Mouse (Mus musculus) forebrain, postnatal 0 days (tissue): ENCODE measurements around the gene Cldn18. TPM values are rescaled to one million over a fixed set of nuclear protein-coding genes. Genes with fewer than 3 reads are reported as not detected.

Experiments
- ATAC-seq: fragments of 200-750 bp; cut with Nextera tagmentation; 2 replicates; pipeline ENCODE4 v1.8.0; 2017; ENCODE audit warnings: mild to moderate bottlenecking, moderate library complexity
- DNase-seq: peaks from one replicate; pipeline ENCODE4 v3.0.0-alpha.2; 2015
- H3K27ac ChIP-seq: fragments of 300-500 bp; sonication (generic); 2 replicates; pipeline ENCODE4 v1.5.1; 2014; ENCODE audit warnings: low read depth, mild to moderate bottlenecking, antibody characterized with exemption, low read length, moderate library complexity, mixed read lengths
- H3K27me3 ChIP-seq: fragments of 300-500 bp; sonication (generic); 2 replicates; pipeline ENCODE4 v1.6.1; 2014; ENCODE audit warnings: mild to moderate bottlenecking, low read length, mixed read lengths; ENCODE audit not compliant: insufficient read depth
- H3K36me3 ChIP-seq: fragments of 300-500 bp; sonication (generic); 2 replicates; pipeline ENCODE4 v1.6.1; 2014; ENCODE audit warnings: mild to moderate bottlenecking, moderate library complexity; ENCODE audit not compliant: insufficient read depth
- H3K4me1 ChIP-seq: fragments of 300-500 bp; sonication (generic); 2 replicates; pipeline ENCODE4 v1.6.1; 2014; ENCODE audit warnings: antibody characterized with exemption; ENCODE audit not compliant: insufficient read depth
- H3K4me2 ChIP-seq: fragments of 300-500 bp; sonication (generic); 2 replicates; pipeline ENCODE4 v1.6.1; 2014; ENCODE audit warnings: low read depth, mild to moderate bottlenecking, moderate library complexity
- H3K4me3 ChIP-seq: fragments of 300-500 bp; sonication (generic); 2 replicates; pipeline ENCODE4 v1.5.1; 2014; ENCODE audit warnings: low read depth, low read length, mixed read lengths
- H3K9ac ChIP-seq: fragments of 300-500 bp; sonication (generic); 2 replicates; pipeline ENCODE4 v1.6.1; 2014; ENCODE audit warnings: mild to moderate bottlenecking
- H3K9me3 ChIP-seq: fragments of 300-500 bp; sonication (generic); 2 replicates; pipeline ENCODE4 v1.6.1; 2016; ENCODE audit warnings: low read length
- CTCF ChIP-seq: sonication (generic); IDR thresholded peaks from 2 replicates; pipeline ENCODE4 v1.5.1; 2016; ENCODE audit warnings: antibody characterized with exemption, control low read depth, low read depth
- WGBS: fragments of 180-500 bp; shearing (Covaris S2); extraction: QIAGEN DNeasy Blood & Tissue Kit; methylation state at CpG from one replicate; pipeline ENCODE4 v1.1.7; 2014; 5-methylcytosine and 5-hydroxymethylcytosine counted together
- polyA plus RNA-seq: library from polyadenylated mRNA; unstranded; fragments of >200 nt; fragmentation: Nextera tagmentation; extraction: Ambion mirVana; gene quantifications from 2 replicates; pipeline ENCODE4 v1.2.1, GENCODE M21; 2015
- total RNA-seq: library from RNA; depleted of rRNA; stranded (reverse); fragments of >200 nt; gene quantifications from 2 replicates; pipeline ENCODE4 v1.2.3, GENCODE M21; 2014

The Cldn18 gene
- total and polyA plus RNA-seq, 2 experiments from 2014 or later = not detected

GRCm38 (mm10) chr9:99685536-99686231, 31.4 kb downstream of the Cldn18 start:
- no peaks in the 10 kb centered on the region for H3K36me3 ChIP-seq
- H3K4me2 ChIP-seq = no peak overlapping the region
- peaks cover 17% of the 10 kb centered on the region for H3K4me1 ChIP-seq
- H3K27ac ChIP-seq = no peak overlapping the region
- no peak for DNase-seq
- H3K9me3 ChIP-seq = no peaks in the 10 kb centered on the region
- no peak overlapping the region for H3K4me3 ChIP-seq
- WGBS = 69% methylated on average over 5 of the region's 5 CpGs
- H3K27me3 ChIP-seq = no peaks in the 10 kb centered on the region
- TF ChIP-seq CTCF = no peak
- peak; percentile 27; the same call in 1 of the 2 replicates for ATAC-seq
- no peak overlapping the region for H3K9ac ChIP-seq

DNA sequence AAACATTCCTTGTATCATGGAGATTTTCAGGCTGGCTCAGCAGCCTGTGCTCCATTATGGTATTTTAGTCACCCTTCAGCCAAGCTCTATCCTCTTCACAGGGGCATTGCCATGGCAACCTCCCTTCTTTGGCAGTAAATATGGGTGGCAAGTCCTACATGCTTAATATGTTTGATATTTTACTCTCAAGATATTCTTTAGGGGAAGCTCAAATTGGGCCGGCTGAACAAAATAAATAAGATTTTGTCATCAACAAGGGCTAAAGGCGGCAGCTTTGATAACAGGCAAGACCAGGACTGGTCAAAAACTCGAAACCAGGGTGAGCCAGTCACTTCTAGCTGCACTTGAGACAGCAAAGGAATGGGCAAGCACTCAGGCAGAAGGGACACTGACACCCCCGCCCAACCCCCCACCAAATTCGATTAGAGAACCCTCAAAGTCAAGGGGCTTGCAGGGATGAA, 32.0 kb downstream of the Cldn18 start:
- Histone ChIP-seq H3K4me1 (peaks cover 17% of the 10 kb centered on the region), H3K4me3 (no peak overlapping the region), H3K9me3 (no peaks in the 10 kb centered on the region), H3K36me3 (no peaks in the 10 kb centered on the region), H3K27ac (no peak overlapping the region), H3K4me2 (no peak overlapping the region), H3K27me3 (no peaks in the 10 kb centered on the region), H3K9ac (no peak overlapping the region)
- ATAC-seq (peak; percentile 83), DNase-seq (peak; percentile 57)
- WGBS = 54% methylated on average over 5 of the region's 5 CpGs
- no peak for TF ChIP-seq CTCF

DNA sequence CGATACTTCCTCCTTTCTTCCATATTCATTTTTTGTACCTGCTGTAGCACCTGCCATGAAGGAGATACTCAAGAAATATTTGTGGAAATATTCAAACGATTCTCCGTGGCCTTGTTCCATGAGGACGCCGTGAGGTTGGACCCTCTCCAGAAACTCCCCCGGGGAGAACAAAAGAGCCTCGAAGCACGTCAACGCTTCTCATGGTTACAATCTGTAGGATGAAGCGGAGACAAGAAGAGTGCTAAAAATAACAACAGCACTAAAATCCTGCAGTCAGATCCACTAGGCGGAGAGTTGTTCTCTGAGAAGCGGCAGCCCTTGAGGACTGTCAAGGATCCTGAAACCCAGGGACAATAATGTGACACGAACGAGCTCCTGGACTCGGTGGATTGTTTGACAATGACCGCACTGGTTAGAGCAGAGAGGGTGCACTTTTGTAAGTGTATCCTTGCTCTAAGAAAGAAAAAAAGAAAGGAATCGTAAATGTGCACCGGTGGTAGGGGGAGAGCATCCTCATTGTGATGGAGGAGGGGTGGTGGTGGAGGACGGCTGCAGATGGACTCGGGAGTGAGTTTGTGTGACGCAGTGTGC, 35.0 kb downstream of the Cldn18 start:
- DNase-seq (peak; percentile 54), ATAC-seq (peak; percentile 47; the same call in 1 of the 2 replicates)
- Histone ChIP-seq H3K36me3 (no peaks in the 10 kb centered on the region), H3K4me1 (peaks cover 17% of the 10 kb centered on the region), H3K9ac (no peak overlapping the region), H3K27ac (no peak overlapping the region; the same call in 1 of the 2 replicates), H3K4me2 (peak overlapping the region; percentile 13; the same call in 1 of the 2 replicates), H3K4me3 (no peak overlapping the region), H3K9me3 (no peaks in the 10 kb centered on the region), H3K27me3 (no peaks in the 10 kb centered on the region)
- 43% methylated on average over 21 of the region's 21 CpGs for WGBS
- TF ChIP-seq CTCF = no peak

DNA sequence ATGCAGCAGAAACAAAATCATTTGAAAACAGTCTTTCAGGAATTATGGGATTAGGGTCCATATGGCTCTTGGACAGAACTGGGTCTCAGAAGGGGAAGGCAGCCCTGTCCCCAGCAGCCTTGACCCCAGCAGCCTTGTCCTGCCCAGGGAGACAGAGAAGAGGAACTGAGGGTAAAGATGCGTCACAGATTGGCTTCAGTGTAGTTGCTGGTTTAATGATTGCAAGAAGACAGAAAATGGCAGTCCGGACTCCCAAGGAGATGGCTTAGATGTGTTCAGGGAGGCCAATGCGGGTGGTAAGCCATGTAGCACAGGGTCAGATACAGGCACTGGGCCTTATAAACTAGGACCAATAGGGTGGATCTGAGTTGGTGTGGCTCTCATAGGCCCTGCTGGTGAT, 41.4 kb downstream of the Cldn18 start:
- Histone ChIP-seq H3K9me3 (no peaks in the 10 kb centered on the region), H3K27ac (no peak overlapping the region), H3K4me3 (no peak overlapping the region), H3K36me3 (no peaks in the 10 kb centered on the region), H3K4me2 (no peak overlapping the region), H3K4me1 (no peaks in the 10 kb centered on the region), H3K9ac (no peak overlapping the region), H3K27me3 (no peaks in the 10 kb centered on the region)
- WGBS = 91% methylated on average over 3 of the region's 3 CpGs
- ATAC-seq = no peak
- TF ChIP-seq CTCF = no peak
- DNase-seq = no peak

- DNase-seq (no peak), ATAC-seq (no peak)
- H3K4me1 ChIP-seq = no peaks in the 10 kb centered on the region
- TF ChIP-seq CTCF = peak; percentile 46; the same call in 1 of the 2 replicates
- 36% methylated on average over 2 of the region's 2 CpGs for WGBS
- no peaks in the 10 kb centered on the region for H3K27me3 ChIP-seq
- H3K27ac ChIP-seq = no peak overlapping the region
- no peak overlapping the region for H3K4me2 ChIP-seq
- no peaks in the 10 kb centered on the region for H3K9me3 ChIP-seq
- H3K4me3 ChIP-seq = no peak overlapping the region
- peaks cover 32% of the 10 kb centered on the region for H3K36me3 ChIP-seq
- no peak overlapping the region for H3K9ac ChIP-seq
These were observed 45.5 kb downstream of the Cldn18 start for GRCm38 (mm10) chr9:99671603-99672002.

DNA sequence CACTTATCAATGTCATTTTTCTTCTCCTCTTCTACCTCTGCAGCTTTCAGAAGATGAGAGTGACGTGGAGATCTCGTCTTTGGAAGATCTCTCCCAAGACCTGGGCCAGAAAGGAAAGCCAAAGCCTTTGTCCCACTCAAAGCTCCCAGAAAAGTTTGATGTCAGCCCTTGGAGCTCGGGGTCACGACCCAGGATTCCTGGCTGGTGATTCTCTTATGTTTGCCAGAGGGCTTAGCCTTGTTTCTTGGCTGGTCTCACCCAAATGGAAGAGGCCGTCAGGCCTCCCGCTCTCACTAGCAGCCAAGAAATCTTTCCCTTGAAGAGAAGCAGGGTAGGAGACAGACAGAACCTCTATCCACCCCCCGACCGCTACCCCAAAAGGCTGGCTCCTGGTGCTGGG, 49.5 kb downstream of the Cldn18 start:
- no peak overlapping the region for H3K4me3 ChIP-seq
- no peak overlapping the region for H3K9ac ChIP-seq
- peaks cover 52% of the 10 kb centered on the region for H3K36me3 ChIP-seq
- TF ChIP-seq CTCF = no peak
- no peak overlapping the region for H3K27ac ChIP-seq
- H3K27me3 ChIP-seq = no peaks in the 10 kb centered on the region
- no peak overlapping the region for H3K4me2 ChIP-seq
- no peaks in the 10 kb centered on the region for H3K9me3 ChIP-seq
- 90% methylated on average over 8 of the region's 8 CpGs for WGBS
- no peaks in the 10 kb centered on the region for H3K4me1 ChIP-seq
- no peak for DNase-seq
- no peak for ATAC-seq

GRCm38 (mm10) chr9:99662887-99663286, 54.2 kb downstream of the Cldn18 start:
- Histone ChIP-seq H3K4me2 (no peak overlapping the region), H3K27ac (no peak overlapping the region), H3K9me3 (no peaks in the 10 kb centered on the region), H3K4me1 (no peaks in the 10 kb centered on the region), H3K36me3 (peaks cover 51% of the 10 kb centered on the region), H3K9ac (no peak overlapping the region), H3K4me3 (no peak overlapping the region), H3K27me3 (no peaks in the 10 kb centered on the region)
- TF ChIP-seq CTCF = no peak
- 94% methylated on average over 10 of the region's 10 CpGs for WGBS
- ATAC-seq = no peak
- DNase-seq = no peak
